ENCODE assay signal across 9 mouse cellular contexts in genomic region chr7:49754767-49755166, GRCm38 (mm10). TPM values are rescaled to one million over a fixed set of nuclear protein-coding genes. Genes with fewer than 3 reads are reported as not detected.
DNase-seq lines count a peak whose midpoint lies in the region; ATAC-seq and TF ChIP-seq lines count a peak whose summit lies in the region.
"Had no signal": no experiment of that assay in that cellular context is flagged by ENCODE, and none has a peak within 500 bp of the region (broad histone marks: within the 10 kb centered on the region; RNA-seq: fewer than 3 reads in every experiment).

No protein-coding gene starts in this region.

- no peaks in the 10 kb centered on the region for H3K36me3 ChIP-seq in hindbrain, embryonic 11.5 days (ENCODE audit: control insufficient read depth, insufficient read depth, low read length)
- H3K36me3 ChIP-seq in hindbrain, embryonic 12.5 days = no peaks in the 10 kb centered on the region
- H3K36me3 ChIP-seq in testis, adult 2 months (ENCODE audit: control insufficient read depth, insufficient read depth, low read length) = no peaks in the 10 kb centered on the region
- H3K36me3 ChIP-seq: liver, embryonic 15.5 days had no signal

- no peak overlapping the region for H3K27ac ChIP-seq in hindbrain, embryonic 11.5 days (ENCODE audit: low read depth, low read length)
- no peak overlapping the region for H3K27ac ChIP-seq in hindbrain, embryonic 12.5 days
- H3K27ac ChIP-seq in testis, adult 2 months (ENCODE audit: control insufficient read depth, insufficient read depth, low read depth, low read length) = no peak overlapping the region
- H3K27ac ChIP-seq: liver, embryonic 15.5 days had no signal

- ATAC-seq in hindbrain, embryonic 11.5 days (ENCODE audit: low FRiP score) = peak; percentile 44; the same call in 1 of the 2 replicates
- no peak for ATAC-seq in hindbrain, embryonic 12.5 days (ENCODE audit: low FRiP score)
- peak; percentile 55; the same call in 1 of the 2 replicates for ATAC-seq in erythroblast, adult 5-6 weeks (replicated peaks; ENCODE audit: low FRiP score, poor library complexity, severe bottlenecking)
- ATAC-seq in megakaryocyte progenitor cell, adult 5-6 weeks (replicated peaks; ENCODE audit: poor library complexity) = peak; percentile 64

- peaks cover 5% of the 10 kb centered on the region; the same call in 1 of the 2 replicates for H3K4me1 ChIP-seq in hindbrain, embryonic 11.5 days (replicated peaks; ENCODE audit: control insufficient read depth, insufficient read depth, low read length)
- H3K4me1 ChIP-seq in hindbrain, embryonic 12.5 days = peaks cover 3% of the 10 kb centered on the region; the same call in 1 of the 2 replicates
- peaks cover 13% of the 10 kb centered on the region for H3K4me1 ChIP-seq in testis, adult 2 months (ENCODE audit: control insufficient read depth, insufficient read depth, low read length)

- no peak overlapping the region for H3K4me3 ChIP-seq in hindbrain, embryonic 11.5 days (ENCODE audit: low read depth, low read length)
- H3K4me3 ChIP-seq in hindbrain, embryonic 12.5 days = no peak overlapping the region
- H3K4me3 ChIP-seq in testis, adult 2 months (ENCODE audit: control insufficient read depth, low read depth, low read length) = no peak overlapping the region
- H3K4me3 ChIP-seq: liver, embryonic 15.5 days had no signal

- peaks cover 61% of the 10 kb centered on the region for H3K27me3 ChIP-seq in hindbrain, embryonic 11.5 days (ENCODE audit: control insufficient read depth, insufficient read depth, low read length)
- peaks cover 88% of the 10 kb centered on the region for H3K27me3 ChIP-seq in hindbrain, embryonic 12.5 days
- no peaks in the 10 kb centered on the region for H3K27me3 ChIP-seq in testis, adult 2 months (ENCODE audit: control insufficient read depth, insufficient read depth, low read length)

- H3K9me3 ChIP-seq in hindbrain, embryonic 11.5 days (ENCODE audit: control insufficient read depth, low read length) = no peaks in the 10 kb centered on the region
- H3K9me3 ChIP-seq in hindbrain, embryonic 12.5 days (replicated peaks) = 0 out of 2 replicates have a peak, but pooled peaks cover 3% of the 10 kb centered on the region
- H3K9me3 ChIP-seq: liver, embryonic 15.5 days had no signal

- peak; percentile 79 for DNase-seq in hindbrain, embryonic 11.5 days (ENCODE audit: low spot score)
- DNase-seq in CD4-positive, CD25-positive, alpha-beta regulatory T cell, adult 2 months (ENCODE audit: low read depth, low spot score) = peak; percentile 84
- DNase-seq in adrenal gland, postnatal 4 days (ENCODE audit: low spot score in 2 of 2) = peak; percentile 6 to 17
- DNase-seq in kidney, postnatal 25 days = peak; percentile 58 to 64

- TF ChIP-seq POLR2A in testis, adult 2 months (IDR thresholded peaks at IDR 0.05; ENCODE audit: control insufficient read depth, low read depth, low read length) = no peak

- no peak overlapping the region for H3K9ac ChIP-seq in hindbrain, embryonic 11.5 days (ENCODE audit: low read depth, low read length)
- no peak overlapping the region for H3K9ac ChIP-seq in hindbrain, embryonic 12.5 days
- H3K9ac ChIP-seq: liver, embryonic 15.5 days had no signal

- 6% methylated on average over 9 of the region's 9 CpGs for WGBS in hindbrain, embryonic 11.5 days
- 7% methylated on average over 9 of the region's 9 CpGs for WGBS in hindbrain, embryonic 12.5 days

- peak; percentile 86; the same call in 1 of the 2 replicates for TF ChIP-seq CTCF in testis, adult 2 months (IDR thresholded peaks at IDR 0.05; ENCODE audit: control insufficient read depth, insufficient read depth, insufficient replicate concordance, low read depth, low read length)

- no peak overlapping the region for H3K4me2 ChIP-seq in hindbrain, embryonic 11.5 days (replicated peaks; ENCODE audit: low read depth, low read length)
- no peak overlapping the region for H3K4me2 ChIP-seq in hindbrain, embryonic 12.5 days (replicated peaks)
- H3K4me2 ChIP-seq: liver, embryonic 15.5 days had no signal

RNA-seq across cellular contexts. Expression of gene Htatip2, which starts 4.1 kb away (rescaled TPM):
- 3.3 and 4.4 TPM in 2 replicates for polyA plus RNA-seq in hindbrain, embryonic 11.5 days (2014; fragmentation: Nextera tagmentation; extraction: Ambion mirVana)
- 4.4 and 5.0 TPM in 2 replicates for polyA plus RNA-seq in hindbrain, embryonic 12.5 days (2016; fragmentation: Nextera tagmentation; extraction: Ambion mirVana)
- 10 to 100 TPM; 21.1 to 21.2 TPM for total RNA-seq in adrenal gland, postnatal 4 days (2021)
- 37.2 and 48.2 TPM in 2 replicates for total RNA-seq in erythroblast, adult 5-6 weeks (2015; ENCODE audit: low replicate concordance)
- 40.9 and 85.6 TPM in 2 replicates for total RNA-seq in erythroblast, adult 5-6 weeks (2017; ENCODE audit: low replicate concordance)
- 16.0 and 18.4 TPM in 2 replicates for total RNA-seq in megakaryocyte progenitor cell, adult 5-6 weeks (2015)
- total RNA-seq in megakaryocyte progenitor cell, adult 5-6 weeks (2017) = 13.4 and 13.7 TPM in 2 replicates
- polyA plus RNA-seq in testis, adult 2 months (2012; rRNA removed) = 28.8 and 29.0 TPM in 2 replicates

RNA-seq across cellular contexts. Expression of gene Prmt3, which starts 23.4 kb away (rescaled TPM):
- polyA plus RNA-seq in hindbrain, embryonic 11.5 days (2014; fragmentation: Nextera tagmentation; extraction: Ambion mirVana) = 53.5 and 56.8 TPM in 2 replicates
- 53.1 and 56.2 TPM in 2 replicates for polyA plus RNA-seq in hindbrain, embryonic 12.5 days (2016; fragmentation: Nextera tagmentation; extraction: Ambion mirVana)
- total RNA-seq in adrenal gland, postnatal 4 days (2021) = 10 to 100 TPM; 39.4 to 41.1 TPM
- total RNA-seq in erythroblast, adult 5-6 weeks (2015; ENCODE audit: low replicate concordance) = 10.2 and 17.3 TPM in 2 replicates
- 11.6 and 21.5 TPM in 2 replicates for total RNA-seq in erythroblast, adult 5-6 weeks (2017; ENCODE audit: low replicate concordance)
- 55.0 and 73.0 TPM in 2 replicates for total RNA-seq in megakaryocyte progenitor cell, adult 5-6 weeks (2015)
- total RNA-seq in megakaryocyte progenitor cell, adult 5-6 weeks (2017) = 51.5 and 53.0 TPM in 2 replicates
- 4.5 and 5.8 TPM in 2 replicates for polyA plus RNA-seq in testis, adult 2 months (2012; rRNA removed)

Comparison
In these comparisons a context has a peak if more than half of its experiments do, and no peak if none do; other contexts are left out.
1. DNase-seq: peak in every context shown above with its lines; median percentile 84 in CD4-positive, CD25-positive, alpha-beta regulatory T cell, adult 2 months; 79 in hindbrain, embryonic 11.5 days; 61 in kidney, postnatal 25 days; 12 in adrenal gland, postnatal 4 days.